Mouse (Mus musculus): ENCODE data around the gene Setd1a. TPM values are rescaled to one million over a fixed set of nuclear protein-coding genes. Genes with fewer than 3 reads are reported as not detected.

Gene Setd1a
- polyA plus RNA-seq, 1 experiment from 2014 or later = 30.0 TPM

GRCm38 (mm10) chr7:127813821-127814220, 37.4 kb downstream of the Setd1a start:
- in situ Hi-C loops (cut with MboI; ENCODE audit: low pct_unique_long_range_greater_than_20kb) = no loop called here
- ChIA-PET CTCF (no interaction called here), POLR2A (no interaction called here)
- H3K27me3 ChIP-seq = no peaks in the 10 kb centered on the region
- no peak for TF ChIP-seq CTCF (IDR thresholded peaks at IDR 0.05)
- ATAC-seq = no peak
- no peak for DNase-seq (ENCODE audit: low read depth, low spot score)

- ATAC-seq (no peak), DNase-seq (ENCODE audit: low read depth, low spot score) (no peak)
- ChIA-PET CTCF (no interaction called here), POLR2A (no interaction called here)
- in situ Hi-C loops (cut with MboI; ENCODE audit: low pct_unique_long_range_greater_than_20kb) = no loop called here
- TF ChIP-seq CTCF (IDR thresholded peaks at IDR 0.05) = no peak
- H3K27me3 ChIP-seq = no peaks in the 10 kb centered on the region
Measured at GRCm38 (mm10) chr7:127814241-127814921, 37.9 kb downstream of the Setd1a start.

- no peak for DNase-seq (ENCODE audit: low read depth, low spot score)
- ChIA-PET POLR2A (no interaction called here), CTCF (no interaction called here)
- H3K27me3 ChIP-seq = no peaks in the 10 kb centered on the region
- in situ Hi-C loops (cut with MboI; ENCODE audit: low pct_unique_long_range_greater_than_20kb) = no loop called here
- TF ChIP-seq CTCF (IDR thresholded peaks at IDR 0.05) = no peak
- ATAC-seq = no peak
Measured at GRCm38 (mm10) chr7:127815116-127815665, 38.7 kb downstream of the Setd1a start.

- ChIA-PET CTCF (interaction anchor here (1.3 kb wide), 1 partner anchor 9 kb away, joined by 5 read pairs; no protein-coding TSS in a partner anchor), POLR2A (interaction anchor here (0.5 to 1.6 kb wide), 2 partner anchors 13 to 126 kb away, joined by 3 to 4 read pairs; no protein-coding TSS in a partner anchor)
- DNase-seq (ENCODE audit: low read depth, low spot score) = no peak
- TF ChIP-seq CTCF (IDR thresholded peaks at IDR 0.05) = no peak
- ATAC-seq = no peak
- in situ Hi-C loops (cut with MboI; ENCODE audit: low pct_unique_long_range_greater_than_20kb) = no loop called here
- H3K27me3 ChIP-seq = no peaks in the 10 kb centered on the region
Measured at GRCm38 (mm10) chr7:127815954-127816821, 39.7 kb downstream of the Setd1a start.

GRCm38 (mm10) chr7:127817053-127817452, 40.6 kb downstream of the Setd1a start:
- in situ Hi-C loops (cut with MboI; ENCODE audit: low pct_unique_long_range_greater_than_20kb) = no loop called here
- ChIA-PET POLR2A (interaction anchor here (1.6 kb wide), 1 partner anchor 14 kb away, joined by 4 read pairs; no protein-coding TSS in a partner anchor), CTCF (interaction anchor here (1.3 kb wide), 1 partner anchor 9 kb away, joined by 5 read pairs; no protein-coding TSS in a partner anchor)
- TF ChIP-seq CTCF (IDR thresholded peaks at IDR 0.05) = no peak
- DNase-seq (ENCODE audit: low read depth, low spot score) (no peak), ATAC-seq (no peak)
- no peaks in the 10 kb centered on the region for H3K27me3 ChIP-seq

GRCm38 (mm10) chr7:127817776-127818175, 41.3 kb downstream of the Setd1a start:
- no peak for DNase-seq (ENCODE audit: low read depth, low spot score)
- ChIA-PET POLR2A (no interaction called here), CTCF (no interaction called here)
- ATAC-seq = no peak
- H3K27me3 ChIP-seq = no peaks in the 10 kb centered on the region
- in situ Hi-C loops (cut with MboI; ENCODE audit: low pct_unique_long_range_greater_than_20kb) = no loop called here
- TF ChIP-seq CTCF (IDR thresholded peaks at IDR 0.05) = no peak

- H3K27me3 ChIP-seq = no peaks in the 10 kb centered on the region
- CTCF ChIA-PET = interaction anchor here (1.3 kb wide), 1 partner anchor 20 kb away, joined by 3 read pairs; the partner anchor contains the start of gene Hsd3b7
- no peak for ATAC-seq
- no peak for DNase-seq (ENCODE audit: low read depth, low spot score)
- TF ChIP-seq CTCF (IDR thresholded peaks at IDR 0.05) = no peak
- POLR2A ChIA-PET = interaction anchor here (1.4 kb wide), 1 partner anchor 10 kb away, joined by 4 read pairs; no protein-coding TSS in a partner anchor
- in situ Hi-C loops (cut with MboI; ENCODE audit: low pct_unique_long_range_greater_than_20kb) = no loop called here
Measured at GRCm38 (mm10) chr7:127820836-127821509, 44.5 kb downstream of the Setd1a start.

- in situ Hi-C loops (cut with MboI; ENCODE audit: low pct_unique_long_range_greater_than_20kb) = no loop called here
- DNase-seq (ENCODE audit: low read depth, low spot score) (no peak), ATAC-seq (no peak)
- no peaks in the 10 kb centered on the region for H3K27me3 ChIP-seq
- no peak for TF ChIP-seq CTCF (IDR thresholded peaks at IDR 0.05)
- CTCF ChIA-PET = no interaction called here
- POLR2A ChIA-PET = interaction anchor here (0.6 kb wide), 1 partner anchor 48 kb away, joined by 3 read pairs; no protein-coding TSS in a partner anchor
Measured at GRCm38 (mm10) chr7:127822494-127822893, 46.0 kb downstream of the Setd1a start.

GRCm38 (mm10) chr7:127823236-127824171, 47.0 kb downstream of the Setd1a start:
- H3K27me3 ChIP-seq = no peaks in the 10 kb centered on the region
- ChIA-PET POLR2A (interaction anchor here (0.6 kb wide), 1 partner anchor 47 kb away, joined by 3 read pairs; no protein-coding TSS in a partner anchor), CTCF (no interaction called here)
- in situ Hi-C loops (cut with MboI; ENCODE audit: low pct_unique_long_range_greater_than_20kb) = no loop called here
- DNase-seq (ENCODE audit: low read depth, low spot score) (no peak), ATAC-seq (no peak)
- TF ChIP-seq CTCF (IDR thresholded peaks at IDR 0.05) = no peak

All from Patski (cell line).